In the genomic region with DNA sequence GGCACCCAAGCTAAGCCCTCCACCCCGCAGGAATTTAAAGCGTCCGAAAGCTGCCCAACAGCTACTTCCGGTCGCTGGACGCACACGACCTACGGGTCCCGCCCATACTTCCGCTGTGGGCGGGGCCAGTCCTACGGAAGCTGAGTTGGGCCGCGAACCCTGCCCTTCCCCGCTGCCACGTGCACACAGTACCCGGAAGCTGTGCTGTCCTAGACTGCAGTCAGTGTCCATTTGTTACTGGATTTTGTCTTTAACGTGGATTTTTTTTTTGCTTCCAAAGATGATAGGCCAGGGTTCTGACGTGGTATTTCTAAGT, we compare ENCODE assay signal across 8 mouse cellular contexts. TPM values are rescaled to one million over a fixed set of nuclear protein-coding genes. Genes with fewer than 3 reads are reported as not detected.
DNase-seq lines count a peak whose midpoint lies in the region; ATAC-seq and TF ChIP-seq lines count a peak whose summit lies in the region.

A gene (minus strand): TSS at position 79 of the 316 bp plus-strand sequence.

- no peaks in the 10 kb centered on the region for H3K9me3 ChIP-seq in embryonic facial prominence, embryonic 14.5 days (ENCODE audit: control insufficient read depth, low read length)
- no peaks in the 10 kb centered on the region for H3K9me3 ChIP-seq in limb, embryonic 14.5 days (ENCODE audit: control insufficient read depth, low read length)
- H3K9me3 ChIP-seq in midbrain, postnatal 0 days (ENCODE audit: low read length): no peaks in the 10 kb centered on the region

- H3K4me2 ChIP-seq in embryonic facial prominence, embryonic 14.5 days (ENCODE audit: low read depth, low read length): peak within 1 kb of the TSS; percentile 76
- H3K4me2 ChIP-seq in limb, embryonic 14.5 days (replicated peaks; ENCODE audit: low read depth, low read length, severe bottlenecking): peak within 1 kb of the TSS; percentile 63
- H3K4me2 ChIP-seq in midbrain, postnatal 0 days (ENCODE audit: low read depth, low read length, poor library complexity, severe bottlenecking): peak within 1 kb of the TSS; percentile 85

- H3K27me3 ChIP-seq in embryonic facial prominence, embryonic 14.5 days (replicated peaks; ENCODE audit: control insufficient read depth, insufficient read depth, low read length): no peaks in the 10 kb centered on the region
- no peaks in the 10 kb centered on the region for H3K27me3 ChIP-seq in limb, embryonic 14.5 days (ENCODE audit: control insufficient read depth, insufficient read depth, low read length)
- no peaks in the 10 kb centered on the region for H3K27me3 ChIP-seq in midbrain, postnatal 0 days (ENCODE audit: insufficient read depth, low read length)

- peak; percentile 98 for DNase-seq in 3T3-L1 (ENCODE audit: low read depth, low spot score)
- peak; percentile 81 to 83 for DNase-seq in adrenal gland, postnatal 4 days (ENCODE audit: low spot score in 2 of 2)
- DNase-seq in embryonic facial prominence, embryonic 14.5 days (ENCODE audit: low spot score): peak; percentile 98
- DNase-seq in heart, adult 8-10 months (ENCODE audit: low spot score): peak; percentile 90
- peak; percentile 95 for DNase-seq in kidney, adult 9 months
- peak; percentile 96 for DNase-seq in limb, embryonic 14.5 days (ENCODE audit: low spot score)
- peak; percentile 97 for DNase-seq in midbrain, postnatal 0 days (ENCODE audit: low spot score)
- peak; percentile 80 to 89 for DNase-seq in spleen, postnatal 14 days (ENCODE audit: low spot score in 2 of 2)

- no peak for TF ChIP-seq CTCF in midbrain, postnatal 0 days (IDR thresholded peaks at IDR 0.05)

- H3K4me3 ChIP-seq in embryonic facial prominence, embryonic 14.5 days (ENCODE audit: low read depth, low read length): peak within 1 kb of the TSS; percentile 87
- H3K4me3 ChIP-seq in limb, embryonic 14.5 days (replicated peaks; ENCODE audit: low read length): peak within 1 kb of the TSS; percentile 95
- H3K4me3 ChIP-seq in midbrain, postnatal 0 days (ENCODE audit: low read depth, low read length): peak within 1 kb of the TSS; percentile 86

- WGBS in embryonic facial prominence, embryonic 14.5 days: 0% methylated on average over 19 of the region's 19 CpGs
- 0% methylated on average over 19 of the region's 19 CpGs for WGBS in limb, embryonic 14.5 days
- 0% methylated on average over 19 of the region's 19 CpGs for WGBS in midbrain, postnatal 0 days

- H3K4me1 ChIP-seq in embryonic facial prominence, embryonic 14.5 days (ENCODE audit: control insufficient read depth, insufficient read depth, low read length): peaks cover 7% of the 10 kb centered on the region
- H3K4me1 ChIP-seq in limb, embryonic 14.5 days (ENCODE audit: control insufficient read depth, insufficient read depth, low read length): peaks cover 13% of the 10 kb centered on the region
- H3K4me1 ChIP-seq in midbrain, postnatal 0 days (ENCODE audit: insufficient read depth, low read length): peaks cover 6% of the 10 kb centered on the region; the same call in 1 of the 2 replicates

- peak within 1 kb of the TSS; percentile 94 for H3K9ac ChIP-seq in embryonic facial prominence, embryonic 14.5 days (ENCODE audit: low read depth, low read length)
- H3K9ac ChIP-seq in limb, embryonic 14.5 days (ENCODE audit: low read depth, low read length, severe bottlenecking): peak within 1 kb of the TSS; percentile 96
- peak within 1 kb of the TSS; percentile 95 for H3K9ac ChIP-seq in midbrain, postnatal 0 days (replicated peaks; ENCODE audit: low read length, poor library complexity, severe bottlenecking)

- ATAC-seq in embryonic facial prominence, embryonic 14.5 days (ENCODE audit: low read depth): peak; percentile 99
- ATAC-seq in limb, embryonic 14.5 days (ENCODE audit: low FRiP score, low read depth): peak; percentile 97
- peak; percentile 99 for ATAC-seq in midbrain, postnatal 0 days (ENCODE audit: low FRiP score)

- H3K36me3 ChIP-seq in embryonic facial prominence, embryonic 14.5 days (ENCODE audit: control insufficient read depth, insufficient read depth, low read length): peaks cover 24% of the 10 kb centered on the region
- H3K36me3 ChIP-seq in limb, embryonic 14.5 days (ENCODE audit: control insufficient read depth, insufficient read depth, low read length): peaks cover 24% of the 10 kb centered on the region
- H3K36me3 ChIP-seq in midbrain, postnatal 0 days (ENCODE audit: insufficient read depth, low read length): peaks cover 7% of the 10 kb centered on the region; the same call in 1 of the 2 replicates

- 0 out of 2 replicates have a peak, but pooled peaks have one; percentile 1 for TF ChIP-seq POLR2A in limb, embryonic 14.5 days (IDR thresholded peaks at IDR 0.05; ENCODE audit: borderline replicate concordance, extremely low read depth, insufficient read depth, insufficient read length)

- peak within 1 kb of the TSS; percentile 95 for H3K27ac ChIP-seq in embryonic facial prominence, embryonic 14.5 days (replicated peaks; ENCODE audit: low read depth, low read length)
- peak within 1 kb of the TSS; percentile 94 for H3K27ac ChIP-seq in limb, embryonic 14.5 days (replicated peaks; ENCODE audit: low read depth, low read length)
- H3K27ac ChIP-seq in midbrain, postnatal 0 days (ENCODE audit: low read depth, low read length): peak within 1 kb of the TSS; percentile 92

RNA-seq across cellular contexts. Expression of the gene that starts here (rescaled TPM):
- total RNA-seq in adrenal gland, postnatal 4 days (2021): 10 to 100 TPM; 66.5 to 68.2 TPM
- 85.7 and 90.9 TPM in 2 replicates for polyA plus RNA-seq in embryonic facial prominence, embryonic 14.5 days (2014; fragmentation: Nextera tagmentation; extraction: Ambion mirVana)
- 10 to 100 TPM; 17.1 to 24.8 (median 19.6) TPM for total RNA-seq in heart, adult 8-10 months (2022)
- 59.4 and 60.3 TPM in 2 replicates for polyA plus RNA-seq in limb, embryonic 14.5 days (2012; rRNA removed)
- 94.8 and 96.4 TPM in 2 replicates for polyA plus RNA-seq in limb, embryonic 14.5 days (2014; fragmentation: Nextera tagmentation; extraction: Ambion mirVana)
- total RNA-seq in midbrain, postnatal 0 days (2014; rRNA removed): 24.8 and 28.6 TPM in 2 replicates
- 30.4 and 32.1 TPM in 2 replicates for polyA plus RNA-seq in midbrain, postnatal 0 days (2015; fragmentation: Nextera tagmentation; extraction: Ambion mirVana)

Comparison
In these comparisons a context has a peak if more than half of its experiments do, and no peak if none do; other contexts are left out.
1. Peak in every context shown above with its lines: DNase-seq, ATAC-seq, H3K4me3 ChIP-seq and H3K27ac ChIP-seq.